Mouse (Mus musculus): ENCODE data around the gene Bend5.

GRCm38 (mm10) chr4:111421785-111422184, 7.0 kb downstream of the Bend5 start:
- no peak for TF ChIP-seq CTCF (IDR thresholded peaks at IDR 0.05; ENCODE audit: borderline replicate concordance, control insufficient read depth, extremely low read depth, insufficient read depth, low read length, poor library complexity)
- no peak for TF ChIP-seq POLR2A (IDR thresholded peaks at IDR 0.05; ENCODE audit: control insufficient read depth, extremely low read depth, insufficient read depth, low read length, poor library complexity)
